ENCODE assay signal across 17 mouse cellular contexts in the genomic region with DNA sequence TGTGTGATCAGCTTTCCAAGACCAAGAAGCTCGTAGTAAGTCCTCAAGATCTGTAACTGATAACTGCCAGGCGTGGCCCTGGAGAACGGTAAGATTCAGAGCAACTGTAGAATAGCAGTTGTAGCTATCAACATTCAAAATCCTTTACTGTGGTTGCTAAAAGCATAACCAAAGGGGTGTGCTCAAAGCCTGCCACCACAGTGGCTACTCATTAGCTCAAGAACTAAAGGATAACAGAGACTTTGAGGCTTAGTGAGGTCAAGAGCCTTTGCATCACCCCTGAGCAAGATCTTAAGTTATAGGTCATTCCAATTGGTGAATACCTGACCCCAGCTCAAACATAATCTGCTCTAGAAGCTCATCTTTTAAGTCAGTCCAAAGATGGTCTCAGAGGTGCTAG.
"Had no signal": no experiment of that assay in that cellular context is flagged by ENCODE, and none has a peak within 500 bp of the region (broad histone marks: within the 10 kb centered on the region; RNA-seq: fewer than 3 reads in every experiment).

No protein-coding gene starts in this region.

- H3K9me3 ChIP-seq: lung, embryonic 15.5 days; midbrain, embryonic 13.5 days; midbrain, embryonic 15.5 days; stomach, embryonic 15.5 days had no signal

- H3K4me2 ChIP-seq: lung, embryonic 15.5 days; midbrain, embryonic 11.5 days; midbrain, embryonic 13.5 days; midbrain, embryonic 15.5 days; stomach, embryonic 15.5 days had no signal

- H3K36me3 ChIP-seq: lung, embryonic 15.5 days; midbrain, embryonic 13.5 days; midbrain, embryonic 15.5 days; stomach, embryonic 15.5 days had no signal

- H3K4me3 ChIP-seq: lung, embryonic 15.5 days; megakaryocyte, embryonic 14.5 days; midbrain, embryonic 13.5 days; midbrain, embryonic 15.5 days; stomach, embryonic 15.5 days had no signal

- DNase-seq: liver, postnatal 0 days; lung, adult 2 months; lung, postnatal 14 days; lung, postnatal 36 days; right cerebral cortex, postnatal 14 days; thymus, adult 2 months; thymus, postnatal 25 days; thymus, postnatal 4 days had no signal

- ATAC-seq: liver, postnatal 0 days; lung, postnatal 0 days; midbrain, embryonic 13.5 days; midbrain, embryonic 15.5 days had no signal

- H3K27me3 ChIP-seq: lung, embryonic 15.5 days; megakaryocyte, embryonic 14.5 days; midbrain, embryonic 13.5 days; midbrain, embryonic 15.5 days; stomach, embryonic 15.5 days had no signal

- H3K9ac ChIP-seq: liver, postnatal 0 days; lung, embryonic 15.5 days; midbrain, embryonic 13.5 days; midbrain, embryonic 15.5 days; stomach, embryonic 15.5 days had no signal

- H3K27ac ChIP-seq: lung, embryonic 15.5 days; macrophage; midbrain, embryonic 13.5 days; midbrain, embryonic 15.5 days; stomach, embryonic 15.5 days; stomach, postnatal 0 days had no signal
